Mouse (Mus musculus) heart, adult 18-20 months (tissue): ENCODE measurements around the gene Arvcf. TPM values are rescaled to one million over a fixed set of nuclear protein-coding genes. Genes with fewer than 3 reads are reported as not detected.
A peak's percentile ranks its signal among the peaks of the same experiment; 100 is the strongest.

Source experiments
- DNase-seq, 2 experiments: peaks; one replicate each; pipeline ENCODE4 v3.0.0; 2021 to 2022; ENCODE audit warnings: mixed read lengths in 1 of 2
- total RNA-seq, 2 experiments: library from RNA; stranded (reverse); gene quantifications; 2 replicates each; pipeline ENCODE4 v1.2.3; 2021

Gene Arvcf
- total RNA-seq, 2 experiments from 2014 or later: 13.1 to 15.1 TPM

DNA sequence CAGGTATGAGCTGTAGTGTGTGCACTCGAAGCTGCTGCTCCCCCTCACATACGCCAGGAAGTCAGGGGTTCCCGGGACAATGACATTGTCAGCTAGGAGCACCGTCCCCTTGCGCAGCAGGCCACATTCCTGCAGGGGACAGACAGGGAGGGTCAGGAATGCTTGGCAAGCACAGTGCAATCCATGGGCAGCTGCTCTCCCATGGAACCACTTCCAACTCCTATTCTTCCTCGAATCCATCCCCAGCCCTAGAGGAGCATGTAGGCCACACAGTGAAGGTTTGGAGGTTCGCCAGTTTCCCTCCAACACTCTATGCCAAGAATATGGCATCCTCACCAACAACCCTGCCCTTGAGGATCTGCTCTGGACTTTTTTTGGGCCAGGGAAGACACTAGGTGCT, 59.9 kb downstream of the Arvcf start:
- DNase-seq: peak in 1 of 2 experiments; percentile 67

GRCm38 (mm10) chr16:18409776-18410175, 61.8 kb downstream of the Arvcf start:
- no peak for DNase-seq

DNA sequence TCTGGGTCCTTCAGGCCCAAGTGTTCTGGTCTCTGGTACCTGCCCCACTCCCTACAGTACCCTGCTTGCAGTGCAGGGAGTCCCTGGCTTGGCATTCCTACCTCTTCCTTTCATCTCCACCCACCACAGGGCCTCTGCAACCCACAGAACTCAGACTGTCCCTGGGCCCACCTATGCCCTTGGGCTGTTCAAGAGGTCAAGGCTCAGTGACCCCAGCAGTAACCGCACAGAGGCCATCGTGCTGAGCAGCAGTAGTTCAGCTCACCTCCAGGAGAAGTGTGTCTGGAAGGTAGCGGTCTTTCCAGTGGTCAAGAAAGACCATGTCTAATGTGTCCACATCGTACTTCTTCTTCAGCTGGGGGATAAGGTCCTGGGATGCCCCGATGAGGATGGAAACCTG, 62.4 kb downstream of the Arvcf start:
- DNase-seq: no peak

DNA sequence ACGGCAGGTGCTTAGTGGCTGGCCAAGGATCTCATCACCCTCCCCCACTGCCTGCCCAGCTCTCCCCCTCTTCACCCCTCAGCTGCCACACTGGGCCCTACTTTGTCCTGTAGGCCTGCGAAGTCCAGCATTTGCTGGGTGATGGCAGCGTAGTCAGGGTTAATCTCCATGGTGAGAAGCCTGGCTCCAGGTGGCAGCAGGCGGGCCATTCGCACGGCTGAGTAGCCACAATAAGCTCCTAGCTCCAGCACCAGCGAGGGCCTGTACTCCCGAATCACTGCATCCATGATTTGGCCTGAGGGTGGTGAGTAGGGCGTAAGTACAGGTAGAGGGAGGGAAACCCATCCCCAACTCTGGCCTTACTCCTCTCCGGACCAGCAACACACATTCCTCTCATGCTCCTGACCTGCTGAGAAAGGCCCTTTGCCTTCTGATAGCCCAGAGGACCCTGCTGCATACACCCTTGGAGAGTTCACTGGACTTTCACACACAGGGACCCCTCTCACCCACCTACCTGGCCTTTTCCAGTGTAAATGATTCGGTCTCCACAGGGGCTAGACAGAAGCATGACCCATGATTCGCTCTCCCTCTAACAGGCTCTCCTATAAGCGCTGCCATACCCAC, 63.2 kb downstream of the Arvcf start:
- DNase-seq: no peak

- peak; percentile 84 to 91 for DNase-seq
Observed at GRCm38 (mm10) chr16:18411802-18412476, 64.0 kb downstream of the Arvcf start.

DNA sequence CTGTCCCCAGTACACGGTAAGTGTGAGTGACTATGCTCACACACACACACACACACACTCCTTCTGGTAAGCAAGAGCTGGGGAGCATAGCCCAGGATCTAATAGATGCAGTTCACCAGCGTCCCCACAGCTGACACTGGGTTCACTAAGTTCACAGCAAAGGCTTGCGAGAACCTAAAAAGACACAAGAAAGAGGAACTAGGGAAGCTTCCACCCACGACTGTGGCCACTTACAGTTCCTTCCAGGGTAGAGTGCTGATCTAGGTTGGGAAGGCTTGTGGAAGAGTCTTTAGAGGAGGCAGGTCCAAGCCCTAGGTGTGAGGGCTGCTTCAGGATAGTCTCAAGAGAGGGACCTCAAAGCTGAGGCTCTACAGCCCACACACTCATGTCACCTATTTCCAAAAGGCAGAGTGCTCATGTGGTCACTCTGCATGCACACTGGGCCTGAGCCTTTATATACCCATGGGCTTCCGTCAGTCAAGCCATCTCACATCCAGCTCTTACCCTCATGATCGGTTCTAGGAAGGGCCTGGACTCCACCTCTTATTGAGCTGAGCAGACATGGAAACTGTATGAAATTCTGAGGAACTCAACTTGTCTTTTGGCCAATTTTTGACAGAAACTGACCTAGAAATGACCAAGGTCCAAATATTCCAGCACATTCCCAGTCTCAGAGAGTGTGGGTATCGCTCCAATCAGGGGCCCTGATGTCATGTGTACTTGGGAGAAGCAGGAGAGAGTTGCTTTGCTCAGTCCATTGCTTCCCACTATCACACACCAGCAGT, 65.2 kb downstream of the Arvcf start:
- DNase-seq: peak in 1 of 2 experiments; percentile 60

- DNase-seq: peak; percentile 87 to 90
Observed at GRCm38 (mm10) chr16:18416094-18416761, 68.2 kb downstream of the Arvcf start.

GRCm38 (mm10) chr16:18416837-18417236, 68.9 kb downstream of the Arvcf start:
- no peak for DNase-seq

DNA sequence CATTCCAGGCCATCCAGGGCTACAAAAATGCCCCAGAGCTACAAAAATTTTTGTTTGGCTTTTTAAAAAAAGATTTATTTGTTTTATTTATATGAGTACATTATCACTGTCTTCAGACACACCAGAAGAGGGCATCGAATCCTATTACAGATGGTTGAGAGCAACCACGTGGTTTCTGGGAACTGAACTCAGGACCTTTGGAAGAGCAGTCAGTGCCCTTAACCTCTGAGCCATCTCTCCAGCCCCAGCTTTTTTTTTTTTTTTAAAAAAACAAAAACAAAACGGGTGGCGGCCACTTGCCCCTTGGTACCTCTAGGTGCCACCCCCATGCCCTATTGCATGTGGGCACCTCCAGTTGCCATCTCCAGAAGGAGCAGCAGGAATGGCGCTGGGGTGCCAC, 69.5 kb downstream of the Arvcf start:
- DNase-seq: no peak

- DNase-seq: no peak
Observed at GRCm38 (mm10) chr16:18418756-18419602, 71.0 kb downstream of the Arvcf start.

GRCm38 (mm10) chr16:18419603-18420026, 71.6 kb downstream of the Arvcf start:
- no peak for DNase-seq

DNA sequence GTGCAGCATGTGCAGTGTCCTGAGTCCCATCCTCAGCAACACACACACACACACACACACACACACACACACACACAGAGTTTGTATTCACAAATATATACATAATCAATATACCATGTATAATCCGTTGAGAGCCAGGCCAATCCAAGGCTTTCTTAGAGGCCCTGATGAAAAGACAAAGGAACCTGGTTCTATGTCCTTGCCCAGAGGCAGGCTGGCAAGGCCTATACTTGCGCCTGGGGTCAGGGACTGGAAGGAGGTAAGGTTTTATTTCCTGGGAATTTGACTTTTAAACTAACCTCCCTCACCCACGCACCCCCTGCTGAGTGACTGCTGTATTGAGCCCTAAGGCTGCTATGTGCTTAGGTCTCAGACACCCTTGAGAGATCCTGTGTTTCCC, 72.6 kb downstream of the Arvcf start:
- DNase-seq: no peak

- DNase-seq: no peak
Observed at GRCm38 (mm10) chr16:18423203-18423914, 75.4 kb downstream of the Arvcf start.

GRCm38 (mm10) chr16:18423915-18424265, 75.9 kb downstream of the Arvcf start:
- peak in 1 of 2 experiments; percentile 38 for DNase-seq

GRCm38 (mm10) chr16:18424364-18425045, 76.5 kb downstream of the Arvcf start:
- peak; percentile 38 to 42 for DNase-seq

DNA sequence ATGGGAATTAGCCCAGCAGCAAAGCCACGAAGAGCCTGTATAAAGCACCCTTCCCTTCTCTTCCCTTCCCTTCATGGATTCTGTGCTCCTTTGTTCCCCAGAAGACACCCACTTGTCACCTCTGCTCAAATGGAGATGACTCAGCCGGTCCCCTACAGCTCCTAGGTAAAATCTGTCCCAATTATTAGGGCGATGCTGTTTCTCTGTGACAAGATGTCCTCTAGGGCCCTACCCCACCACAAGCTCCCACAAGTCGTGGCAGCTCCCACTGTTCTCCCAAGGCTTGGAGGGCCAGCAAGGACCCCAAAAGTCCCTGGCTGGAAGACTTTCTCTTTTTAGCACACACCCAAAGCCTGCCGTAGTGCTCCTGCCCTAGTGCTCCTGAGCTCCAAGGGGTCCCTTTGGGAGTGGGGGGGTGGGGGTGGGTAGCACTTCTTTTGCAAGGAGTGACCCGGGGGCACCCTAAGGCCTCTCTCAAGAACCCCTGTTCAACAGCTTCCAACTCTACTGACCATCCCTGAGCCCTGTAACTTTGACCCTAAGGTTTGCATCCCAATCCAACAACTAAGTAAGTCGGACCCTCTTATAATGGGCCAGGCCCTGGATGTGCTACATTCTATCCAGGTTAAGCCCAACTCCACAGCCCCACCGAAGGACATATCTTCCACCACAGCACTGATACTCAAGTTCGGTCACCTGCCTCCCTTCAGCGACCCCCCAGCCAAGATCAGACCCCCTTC, 77.7 kb downstream of the Arvcf start:
- DNase-seq: peak in 1 of 2 experiments; percentile 46

GRCm38 (mm10) chr16:18426215-18426791, 78.3 kb downstream of the Arvcf start, which contains the start of gene Txnrd2:
Gene Txnrd2, plus strand, starts transcription at chr16:18426384.
- DNase-seq: peak; percentile 85 to 89

DNA sequence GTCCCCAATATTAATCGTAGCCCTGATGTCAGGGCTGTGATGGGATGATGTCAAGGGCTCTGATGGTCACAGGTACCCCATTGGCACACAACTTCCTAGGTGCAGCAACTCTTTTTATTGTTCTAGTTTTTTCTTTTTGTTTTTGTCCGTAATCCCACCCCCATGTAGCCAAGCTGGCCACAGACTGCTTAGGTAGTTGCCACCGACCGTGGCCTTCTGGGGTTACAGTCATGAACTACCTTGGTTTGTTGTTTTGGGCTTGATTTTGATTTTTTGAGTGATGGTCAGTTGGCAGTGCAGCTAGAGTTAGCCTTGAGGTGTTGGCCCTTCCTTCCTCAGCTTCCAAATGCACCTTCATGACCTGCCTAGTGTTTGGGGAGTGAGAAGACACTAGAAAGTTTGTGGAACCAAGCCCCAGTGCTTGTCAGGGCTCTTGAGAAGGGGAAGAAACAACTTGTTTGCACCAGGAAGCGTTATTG, 78.9 kb downstream of the Arvcf start, which contains the start of gene Comt:
Gene Comt (minus strand): TSS at position 51 of the 479 bp plus-strand sequence.
- DNase-seq: no peak

DNA sequence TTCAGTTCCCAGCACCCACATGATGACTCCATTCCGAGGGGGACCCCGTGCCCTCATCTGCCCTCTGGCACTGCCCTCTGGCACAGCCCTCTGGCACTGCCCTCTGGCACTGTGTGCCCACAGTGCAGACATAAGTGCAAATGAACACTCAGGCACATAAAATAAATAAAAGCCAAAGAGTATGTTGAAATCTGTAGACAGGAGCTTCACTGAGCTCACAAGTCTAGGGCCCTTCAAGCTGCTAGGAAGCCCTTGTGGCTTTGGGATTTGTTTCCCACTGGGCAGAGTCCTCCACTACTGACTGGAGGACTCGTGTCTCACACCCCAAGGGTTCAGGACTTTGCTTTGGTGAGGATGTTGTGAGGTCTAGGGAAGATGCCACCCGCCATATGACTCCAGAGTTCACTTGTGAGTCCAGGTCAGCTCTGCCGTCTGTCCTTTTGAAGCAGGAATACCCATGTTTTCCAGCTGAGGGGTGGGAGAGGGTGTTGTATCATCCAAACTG, 80.1 kb downstream of the Arvcf start:
- DNase-seq: no peak
